Mouse (Mus musculus) liver, embryonic 15.5 days (tissue): ENCODE measurements at regions not wholly inside any gene's neighbourhood (a gene's known extent, or its start where the extent isn't known, plus 50 kb on each side); places are given as distances from the start of the nearest gene placed in this dataset.

Source experiments
- ATAC-seq: fragments of 200-750 bp; cut with Nextera tagmentation; 2 replicates; pipeline ENCODE4 v1.8.0; 2017; ENCODE audit warnings: moderate number of reproducible peaks, mild to moderate bottlenecking, moderate library complexity; ENCODE audit not compliant: insufficient read depth
- H3K27ac ChIP-seq: fragments of 300-500 bp; sonication (generic); replicated peaks from 2 replicates; pipeline ENCODE4 v1.5.1; 2015; ENCODE audit warnings: mild to moderate bottlenecking, inconsistent platforms
- H3K27me3 ChIP-seq: fragments of 300-500 bp; sonication (generic); 2 replicates; pipeline ENCODE4 v1.6.1; 2015; ENCODE audit warnings: mild to moderate bottlenecking, inconsistent platforms
- H3K36me3 ChIP-seq: fragments of 300-500 bp; sonication (generic); replicated peaks from 2 replicates; pipeline ENCODE4 v1.6.1; 2015; ENCODE audit warnings: moderate library complexity, mild to moderate bottlenecking, inconsistent platforms
- H3K4me1 ChIP-seq: fragments of 300-500 bp; sonication (generic); replicated peaks from 2 replicates; pipeline ENCODE4 v1.6.1; 2015; ENCODE audit warnings: inconsistent platforms
- H3K4me2 ChIP-seq: fragments of 300-500 bp; sonication (generic); 2 replicates; pipeline ENCODE4 v1.6.1; 2015; ENCODE audit warnings: moderate library complexity, mild to moderate bottlenecking, inconsistent platforms
- H3K4me3 ChIP-seq: fragments of 300-500 bp; sonication (generic); replicated peaks from 2 replicates; pipeline ENCODE4 v1.5.1; 2015; ENCODE audit warnings: mild to moderate bottlenecking, inconsistent platforms
- H3K9ac ChIP-seq: fragments of 300-500 bp; sonication (generic); 2 replicates; pipeline ENCODE4 v1.6.1; 2015; ENCODE audit warnings: moderate library complexity, mild to moderate bottlenecking, inconsistent platforms
- H3K9me3 ChIP-seq: fragments of 300-500 bp; sonication (generic); replicated peaks from 2 replicates; pipeline ENCODE4 v1.6.1; 2016; ENCODE audit warnings: inconsistent platforms
- WGBS: fragments of 180-500 bp; shearing (Covaris S2); methylation state at CpG from one replicate; pipeline ENCODE4 v1.1.7; 2015; ENCODE audit warnings: mixed read lengths; ENCODE audit not compliant: insufficient replicate concordance; 5-methylcytosine and 5-hydroxymethylcytosine counted together

DNA sequence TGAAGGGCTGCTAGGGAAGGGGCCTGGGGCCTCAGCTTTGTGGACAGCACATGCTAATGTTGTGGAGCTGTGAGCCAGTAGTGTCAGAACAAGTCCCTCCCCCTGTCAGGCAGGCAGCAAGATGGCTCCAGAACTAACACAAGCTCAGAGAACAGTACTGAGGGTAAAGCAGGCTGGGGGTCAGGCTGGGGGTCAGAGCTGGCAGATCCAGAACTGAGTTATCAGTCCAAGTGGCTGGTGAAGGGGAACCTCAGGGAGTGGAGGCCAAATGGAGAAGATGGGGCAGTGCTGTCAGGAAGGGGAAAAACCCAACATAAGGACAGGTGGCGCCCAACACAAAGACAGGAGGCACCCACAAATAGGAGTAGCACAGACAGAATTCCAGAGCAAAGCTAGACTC, 985.1 kb downstream of the 4930447A16Rik start:
- Histone ChIP-seq H3K9me3 (no peaks in the 10 kb centered on the region), H3K4me1 (peaks cover 20% of the 10 kb centered on the region), H3K9ac (no peak overlapping the region), H3K4me2 (no peak overlapping the region), H3K27me3 (no peaks in the 10 kb centered on the region), H3K4me3 (no peak overlapping the region), H3K27ac (no peak overlapping the region), H3K36me3 (no peaks in the 10 kb centered on the region)
- 65% methylated on average over 1 of the region's 1 CpGs for WGBS
- ATAC-seq, result no peak

DNA sequence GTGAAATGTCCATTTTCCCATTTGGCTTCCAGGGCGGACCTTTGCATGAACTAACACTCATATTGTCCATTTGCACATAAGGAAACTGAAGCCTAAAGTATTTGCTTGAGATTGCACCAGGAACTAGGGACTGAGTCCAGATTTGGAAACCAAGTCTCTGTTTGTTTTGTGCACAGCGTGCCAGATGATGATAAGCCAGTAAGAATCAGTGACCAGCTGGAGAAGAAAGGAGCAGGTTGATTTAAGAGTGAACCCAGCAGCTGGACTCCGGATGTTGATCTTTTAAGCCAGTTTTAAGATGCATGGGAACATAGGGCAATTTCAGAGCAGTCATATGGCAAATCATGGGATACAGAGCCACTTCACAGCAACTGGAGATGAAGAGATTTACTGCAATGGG, 987.1 kb downstream of the 4930447A16Rik start:
- Histone ChIP-seq H3K4me1 (no peaks in the 10 kb centered on the region; the same call in 1 of the 2 replicates), H3K9me3 (no peaks in the 10 kb centered on the region), H3K27ac (no peak overlapping the region), H3K36me3 (no peaks in the 10 kb centered on the region), H3K4me3 (no peak overlapping the region), H3K9ac (no peak overlapping the region), H3K27me3 (no peaks in the 10 kb centered on the region), H3K4me2 (no peak overlapping the region)
- 50% methylated on average over 3 of the region's 3 CpGs for WGBS
- ATAC-seq, result no peak

DNA sequence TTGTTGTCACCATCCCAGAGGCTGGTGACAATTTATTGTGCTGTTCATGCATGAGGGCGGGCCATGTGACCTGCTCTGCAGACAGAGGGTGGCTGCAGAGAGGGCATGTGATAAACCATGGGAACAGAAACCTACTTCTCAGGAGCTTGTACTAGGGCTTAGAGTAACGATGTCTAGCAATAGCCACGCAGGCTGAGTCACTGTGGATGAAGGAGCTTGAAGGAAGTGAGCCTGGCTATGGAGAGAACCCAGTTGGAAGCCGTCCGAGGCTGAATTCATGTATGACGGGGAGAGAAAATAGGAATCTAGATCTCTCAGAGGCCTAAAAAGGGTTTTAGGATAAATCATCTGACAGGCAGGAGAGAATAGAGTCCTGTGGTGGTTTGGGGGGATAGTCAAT, 988.0 kb downstream of the 4930447A16Rik start:
- Histone ChIP-seq H3K27me3 (no peaks in the 10 kb centered on the region), H3K9me3 (no peaks in the 10 kb centered on the region), H3K4me3 (no peak overlapping the region), H3K27ac (no peak overlapping the region), H3K4me1 (no peaks in the 10 kb centered on the region), H3K9ac (no peak overlapping the region), H3K4me2 (no peak overlapping the region), H3K36me3 (no peaks in the 10 kb centered on the region)
- ATAC-seq, result no peak
- WGBS, result 65% methylated on average over 6 of the region's 6 CpGs

DNA sequence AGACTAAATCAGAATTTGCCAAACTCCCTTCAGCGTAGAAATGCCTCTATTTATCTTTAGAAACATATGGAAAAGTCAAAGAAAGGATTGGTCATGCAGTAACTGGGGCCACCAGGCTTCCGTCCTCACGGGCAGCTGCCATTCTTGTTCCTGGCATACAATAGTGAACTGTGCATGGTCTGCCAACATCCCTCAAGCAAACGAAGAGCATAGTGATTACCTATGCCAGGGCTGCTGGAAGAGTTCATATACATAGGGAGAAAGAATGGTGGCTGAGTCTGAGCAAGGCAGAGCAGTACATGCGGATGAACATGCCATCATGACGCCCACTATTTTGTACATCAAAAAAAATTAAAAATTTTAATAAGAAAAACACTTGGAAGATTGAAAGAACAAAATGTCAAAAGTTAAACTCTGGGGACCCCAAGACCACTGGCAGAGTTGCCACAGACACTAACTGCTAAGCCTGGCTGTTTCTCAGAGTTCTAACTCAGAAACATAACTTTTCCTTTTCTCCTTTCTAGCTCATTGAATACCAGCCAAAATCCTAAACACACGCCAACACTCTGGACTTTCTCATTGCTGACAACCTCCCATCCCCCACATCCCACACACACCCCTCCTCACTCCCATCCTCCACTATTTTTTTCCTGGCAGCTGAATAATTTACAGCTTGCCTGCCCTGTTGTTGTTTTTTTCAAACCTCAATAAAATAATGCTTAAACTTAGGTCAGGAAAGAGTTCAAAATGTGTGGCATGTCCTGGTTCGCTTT, 989.1 kb downstream of the 4930447A16Rik start:
- H3K4me3 ChIP-seq, result no peak overlapping the region
- no peaks in the 10 kb centered on the region for H3K27me3 ChIP-seq
- ATAC-seq, result no peak
- 62% methylated on average over 8 of the region's 8 CpGs for WGBS
- no peak overlapping the region for H3K27ac ChIP-seq
- no peak overlapping the region for H3K4me2 ChIP-seq
- no peaks in the 10 kb centered on the region for H3K9me3 ChIP-seq
- no peaks in the 10 kb centered on the region for H3K36me3 ChIP-seq
- H3K9ac ChIP-seq, result no peak overlapping the region
- H3K4me1 ChIP-seq, result no peaks in the 10 kb centered on the region

DNA sequence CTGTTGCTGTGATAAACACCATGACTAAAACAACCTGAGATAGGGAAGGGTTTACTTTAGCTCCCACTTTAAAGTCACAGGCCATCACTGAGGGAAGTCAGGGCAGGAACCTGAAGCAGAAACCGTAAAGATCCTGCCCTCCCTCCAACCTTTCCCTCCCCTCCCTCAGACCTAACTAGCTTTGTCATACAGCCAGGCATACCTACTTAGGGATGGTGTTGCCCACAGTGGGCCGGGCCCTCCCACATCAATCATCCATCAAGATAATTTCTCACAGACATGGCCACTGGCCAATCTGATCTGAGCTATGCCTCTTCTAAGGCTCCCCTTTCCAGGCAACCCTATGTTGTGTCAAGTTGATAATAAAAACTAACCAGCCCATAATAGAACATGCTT, 989.7 kb downstream of the 4930447A16Rik start:
- Histone ChIP-seq H3K27me3 (no peaks in the 10 kb centered on the region), H3K36me3 (no peaks in the 10 kb centered on the region), H3K4me1 (no peaks in the 10 kb centered on the region), H3K9me3 (no peaks in the 10 kb centered on the region), H3K4me2 (no peak overlapping the region), H3K9ac (no peak overlapping the region), H3K4me3 (no peak overlapping the region), H3K27ac (no peak overlapping the region)
- WGBS, result 55% methylated on average over 2 of the region's 2 CpGs
- no peak for ATAC-seq

GRCm38 (mm10) chr15:38419621-38420020, 994.3 kb downstream of the 4930447A16Rik start:
- Histone ChIP-seq H3K9ac (no peak overlapping the region), H3K27ac (no peak overlapping the region), H3K4me1 (no peaks in the 10 kb centered on the region; the same call in 1 of the 2 replicates), H3K4me3 (no peak overlapping the region), H3K4me2 (no peak overlapping the region), H3K36me3 (no peaks in the 10 kb centered on the region), H3K27me3 (no peaks in the 10 kb centered on the region), H3K9me3 (no peaks in the 10 kb centered on the region)
- WGBS, result 52% methylated on average over 7 of the region's 7 CpGs
- no peak for ATAC-seq

DNA sequence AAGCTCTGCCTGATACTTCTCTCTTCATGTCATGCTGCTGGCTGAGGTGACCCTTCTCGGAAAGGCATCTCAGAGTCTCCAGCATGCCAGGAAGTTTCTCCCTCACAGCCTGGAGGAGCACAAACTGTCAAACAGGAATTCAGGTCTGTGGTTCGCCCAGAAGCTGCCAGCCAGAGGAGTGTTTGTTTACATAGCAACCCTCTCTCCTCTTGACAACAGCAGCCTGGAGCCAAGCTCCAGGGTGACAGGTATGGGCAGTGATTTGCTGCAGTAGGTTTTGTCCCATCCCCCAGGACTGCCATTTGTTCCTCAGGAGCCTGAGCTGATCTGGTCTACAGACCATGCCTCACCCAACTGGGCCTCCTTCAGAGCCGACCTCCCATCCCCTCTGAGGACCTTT, 995.4 kb downstream of the 4930447A16Rik start:
- 37% methylated on average over 3 of the region's 3 CpGs for WGBS
- no peak for ATAC-seq
- no peak overlapping the region for H3K4me2 ChIP-seq
- H3K4me1 ChIP-seq, result no peaks in the 10 kb centered on the region; the same call in 1 of the 2 replicates
- H3K9ac ChIP-seq, result no peak overlapping the region
- H3K36me3 ChIP-seq, result no peaks in the 10 kb centered on the region
- no peaks in the 10 kb centered on the region for H3K27me3 ChIP-seq
- H3K27ac ChIP-seq, result no peak overlapping the region
- H3K9me3 ChIP-seq, result no peaks in the 10 kb centered on the region
- H3K4me3 ChIP-seq, result no peak overlapping the region

GRCm38 (mm10) chr15:38422741-38423140, 997.4 kb downstream of the 4930447A16Rik start:
- Histone ChIP-seq H3K36me3 (no peaks in the 10 kb centered on the region), H3K4me1 (no peaks in the 10 kb centered on the region; the same call in 1 of the 2 replicates), H3K9me3 (no peaks in the 10 kb centered on the region), H3K4me2 (no peak overlapping the region), H3K4me3 (no peak overlapping the region), H3K9ac (no peak overlapping the region), H3K27me3 (no peaks in the 10 kb centered on the region), H3K27ac (no peak overlapping the region)
- no peak for ATAC-seq
- 44% methylated on average over 6 of the region's 6 CpGs for WGBS

DNA sequence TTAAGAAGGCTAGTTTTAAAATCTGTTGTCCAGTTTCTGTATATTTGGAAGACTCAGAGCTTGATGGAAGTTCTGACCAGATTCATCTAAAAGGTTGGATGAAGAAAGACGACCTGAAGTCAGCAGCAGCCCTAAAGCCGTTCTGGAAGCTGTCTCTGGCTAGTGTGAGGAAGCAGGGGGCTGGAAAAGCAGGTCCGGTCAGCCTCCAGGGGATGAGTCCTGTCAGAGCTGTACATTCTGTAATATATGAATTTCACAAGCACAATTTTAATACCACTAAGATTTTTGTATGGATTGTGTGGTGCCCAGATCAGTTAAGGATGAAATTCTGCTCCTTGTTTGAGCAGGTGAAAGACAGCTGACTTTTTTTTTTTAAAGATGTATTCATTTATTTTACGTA, 1000.2 kb downstream of the 4930447A16Rik start:
- no peaks in the 10 kb centered on the region for H3K36me3 ChIP-seq
- no peak overlapping the region for H3K4me2 ChIP-seq
- no peak overlapping the region for H3K27ac ChIP-seq
- H3K27me3 ChIP-seq, result no peaks in the 10 kb centered on the region
- WGBS, result 60% methylated on average over 4 of the region's 4 CpGs
- H3K4me3 ChIP-seq, result no peak overlapping the region
- no peaks in the 10 kb centered on the region; the same call in 1 of the 2 replicates for H3K4me1 ChIP-seq
- H3K9ac ChIP-seq, result no peak overlapping the region
- ATAC-seq, result no peak
- H3K9me3 ChIP-seq, result no peaks in the 10 kb centered on the region

- Histone ChIP-seq H3K27me3 (no peaks in the 10 kb centered on the region), H3K27ac (no peak overlapping the region), H3K36me3 (no peaks in the 10 kb centered on the region), H3K4me3 (no peak overlapping the region), H3K4me2 (no peak overlapping the region), H3K9ac (no peak overlapping the region), H3K4me1 (no peaks in the 10 kb centered on the region), H3K9me3 (no peaks in the 10 kb centered on the region)
- WGBS, result 37% methylated on average over 1 of the region's 1 CpGs
- ATAC-seq, result no peak
These were observed 1002.6 kb downstream of the 4930447A16Rik start for GRCm38 (mm10) chr15:38427966-38428365.

DNA sequence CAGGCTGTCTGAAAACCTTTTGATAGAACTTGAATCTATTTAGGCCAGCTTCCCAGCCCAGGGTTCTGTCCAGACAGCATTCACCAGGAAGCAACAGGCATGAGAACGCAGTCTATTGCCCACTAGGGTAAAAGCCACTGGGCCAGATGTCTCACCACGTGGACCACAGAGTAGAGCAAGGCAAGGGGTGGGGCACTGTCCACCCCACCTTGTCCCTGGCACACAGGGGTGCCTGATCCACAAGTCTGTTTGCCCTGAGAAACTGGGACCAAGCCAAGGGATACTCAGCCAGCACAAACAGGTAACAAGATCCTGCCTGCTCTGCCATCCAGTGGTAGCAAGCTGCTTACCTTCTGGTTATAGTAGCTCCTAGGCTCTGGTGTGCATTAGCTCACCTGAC, 1006.3 kb downstream of the 4930447A16Rik start:
- H3K4me1 ChIP-seq, result no peaks in the 10 kb centered on the region
- H3K27ac ChIP-seq, result no peak overlapping the region
- no peak overlapping the region for H3K4me3 ChIP-seq
- H3K27me3 ChIP-seq, result no peaks in the 10 kb centered on the region
- ATAC-seq, result no peak
- no peaks in the 10 kb centered on the region for H3K9me3 ChIP-seq
- 36% methylated on average over 2 of the region's 2 CpGs for WGBS
- no peak overlapping the region for H3K4me2 ChIP-seq
- H3K36me3 ChIP-seq, result no peaks in the 10 kb centered on the region
- H3K9ac ChIP-seq, result no peak overlapping the region

GRCm38 (mm10) chr15:38433386-38433785, 1008.0 kb downstream of the 4930447A16Rik start:
- no peak for ATAC-seq
- Histone ChIP-seq H3K4me1 (no peaks in the 10 kb centered on the region), H3K4me2 (no peak overlapping the region), H3K27me3 (no peaks in the 10 kb centered on the region), H3K9me3 (no peaks in the 10 kb centered on the region), H3K36me3 (no peaks in the 10 kb centered on the region), H3K27ac (no peak overlapping the region), H3K9ac (no peak overlapping the region), H3K4me3 (no peak overlapping the region)
- WGBS, result 63% methylated on average over 7 of the region's 7 CpGs
